Mouse (Mus musculus): ENCODE measurements at regions not wholly inside any gene's neighbourhood (a gene's known extent, or its start where the extent isn't known, plus 50 kb on each side); places are given as distances from the start of the nearest gene placed in this dataset.

DNA sequence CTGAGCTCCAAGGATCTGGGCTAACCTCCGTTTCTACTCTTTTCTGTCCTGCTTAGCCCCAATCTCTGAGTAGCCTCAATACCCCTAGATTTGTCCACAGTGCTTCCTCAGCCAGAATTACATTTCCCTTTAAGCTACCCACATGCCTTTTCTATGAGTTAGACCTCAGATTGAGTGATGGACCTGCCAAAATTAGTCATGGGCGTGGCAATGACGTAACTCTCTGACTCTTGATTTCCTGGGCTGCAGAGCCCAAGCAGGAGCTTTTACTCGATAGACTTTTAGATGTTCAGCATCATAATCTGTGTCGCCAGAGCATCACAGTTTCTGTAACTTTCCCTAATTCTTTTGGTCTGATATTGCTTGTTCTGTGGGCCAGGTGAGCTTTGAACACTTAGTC lies 186.9 kb upstream of the Rora start:
- peak; percentile 24 for DNase-seq

DNA sequence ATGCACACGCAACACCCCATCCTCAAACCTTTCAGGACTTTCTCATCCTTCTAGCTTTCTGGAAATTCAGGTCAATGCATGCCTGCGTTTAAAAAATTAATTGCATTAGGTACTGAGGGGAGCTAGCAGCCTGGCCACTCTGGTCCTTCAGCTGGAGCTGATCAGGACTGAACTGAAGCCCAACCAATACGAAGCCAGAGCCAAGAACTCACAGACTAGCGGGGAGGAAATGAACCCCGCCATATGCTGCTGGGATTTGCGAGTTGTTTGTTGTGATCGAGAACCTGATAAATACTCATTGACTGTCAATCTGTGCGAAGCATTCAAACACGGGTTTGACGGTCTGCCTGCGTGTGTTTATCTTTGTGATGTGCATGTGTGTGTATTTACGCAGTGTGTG lies 177.2 kb upstream of the Rora start:
- DNase-seq, result no peak

DNA sequence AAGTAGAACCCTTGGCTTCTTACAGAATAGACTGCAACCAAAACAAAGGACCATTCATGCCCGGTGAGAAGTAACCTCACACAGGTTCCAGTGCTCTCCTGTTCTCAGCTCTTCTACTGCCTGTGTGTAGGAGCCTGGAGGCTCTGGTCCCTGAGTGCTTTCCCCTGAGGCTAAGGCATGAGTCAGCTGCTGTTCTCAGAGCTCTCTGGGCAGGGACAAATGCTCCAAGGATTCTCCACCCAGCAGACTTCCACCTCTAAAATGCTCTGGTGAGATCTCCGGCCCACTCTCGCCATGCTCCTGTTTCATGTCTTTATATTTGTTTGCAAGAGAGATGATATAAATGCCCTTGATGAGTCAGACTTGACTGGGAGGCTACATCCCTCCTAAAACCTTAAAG lies 176.1 kb upstream of the Rora start:
- no peak for DNase-seq

- DNase-seq, result no peak
Observed at GRCm38 (mm10) chr9:68486646-68487045, 166.9 kb upstream of the Rora start.

GRCm38 (mm10) chr9:68491151-68491550 lies 162.4 kb upstream of the Rora start:
- no peak for DNase-seq

GRCm38 (mm10) chr9:68521218-68521617 lies 132.4 kb upstream of the Rora start:
- no peak for DNase-seq

- DNase-seq, result peak; percentile 4
Observed at GRCm38 (mm10) chr9:68561767-68562552, 91.6 kb upstream of the Rora start.

DNA sequence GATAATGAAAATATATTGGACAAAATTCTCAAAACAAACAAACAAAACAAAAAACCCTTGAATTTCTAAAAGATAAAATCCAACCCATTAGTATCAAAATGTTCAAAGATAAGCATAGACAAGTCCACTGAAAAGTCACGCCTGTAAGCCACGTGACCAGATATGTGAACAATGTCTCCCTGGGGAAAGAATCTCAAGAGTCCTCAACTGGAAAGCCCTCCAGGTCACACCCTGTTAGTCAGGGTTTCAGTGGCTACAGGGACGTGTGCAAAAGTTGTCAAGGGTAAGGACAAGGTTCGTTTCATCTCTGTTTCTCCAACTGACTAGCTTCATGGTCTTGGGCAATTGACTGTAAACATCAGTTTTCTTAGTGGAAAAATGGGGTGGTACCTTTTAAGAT lies 90.4 kb upstream of the Rora start:
- no peak for DNase-seq

GRCm38 (mm10) chr9:68585751-68586150 lies 67.8 kb upstream of the Rora start:
- no peak for DNase-seq

GRCm38 (mm10) chr9:68591023-68591422 lies 62.6 kb upstream of the Rora start:
- DNase-seq, result no peak

- peak; percentile 32 for DNase-seq
Observed at GRCm38 (mm10) chr9:68592976-68593375, 60.6 kb upstream of the Rora start.

- DNase-seq, result peak; percentile 31
Observed at GRCm38 (mm10) chr9:68594586-68594985, 59.0 kb upstream of the Rora start.

Data from adrenal gland, postnatal 10 days (tissue).